Mouse (Mus musculus) myocyte (in vitro differentiated cells): ENCODE data around the gene Synpo2.
"Not testable (repeated sequence)": the region's sequence is repeated elsewhere in the genome, so short reads cannot be mapped to it uniquely, and the experiment has no call there.

ENCODE experiments used
- CEBPB ChIP-seq: IDR thresholded peaks from 2 replicates; pipeline ENCODE4 v1.6.1; 2011; ENCODE audit warnings: mild to moderate bottlenecking, moderate library complexity; ENCODE audit not compliant: poor library complexity, insufficient read depth, severe bottlenecking
- E2F4 ChIP-seq: IDR thresholded peaks from one replicate; pipeline ENCODE4 v1.6.1; 2011; ENCODE audit warnings: mild to moderate bottlenecking, control low read depth, moderate library complexity; ENCODE audit not compliant: insufficient read depth
- MAX ChIP-seq: IDR thresholded peaks from one replicate; pipeline ENCODE4 v1.6.1; 2011; ENCODE audit warnings: low read depth, mild to moderate bottlenecking, control low read depth
- MYOD1 ChIP-seq, 3 experiments: IDR thresholded peaks; one replicate each; pipeline ENCODE4 v1.6.1; 2011; ENCODE audit warnings: control low read depth in 2 of 3, low read depth in 2 of 3, mild to moderate bottlenecking in 2 of 3, moderate library complexity in 1 of 3; ENCODE audit not compliant: insufficient read length in 2 of 3, control insufficient read depth in 1 of 3
- MYOG ChIP-seq, 3 experiments: IDR thresholded peaks; one replicate each; pipeline ENCODE4 v1.6.1; 2011; ENCODE audit warnings: control low read depth in 2 of 3, low read depth in 2 of 3, mild to moderate bottlenecking in 2 of 3; ENCODE audit not compliant: insufficient read length in 2 of 3, control insufficient read depth in 1 of 3, insufficient read depth in 1 of 3
- POLR2A ChIP-seq: IDR thresholded peaks from one replicate; pipeline ENCODE4 v1.6.1; 2011; ENCODE audit warnings: low read depth, mild to moderate bottlenecking, control low read depth, moderate library complexity; ENCODE audit not compliant: insufficient read length
- POLR2AphosphoS2 ChIP-seq: IDR thresholded peaks from one replicate; pipeline ENCODE4 v1.6.1; 2011; ENCODE audit warnings: low read depth, control low read depth; ENCODE audit not compliant: insufficient read length
- REST ChIP-seq: IDR thresholded peaks from one replicate; pipeline ENCODE4 v1.6.1; 2011; ENCODE audit warnings: mild to moderate bottlenecking, control low read depth, moderate library complexity; ENCODE audit not compliant: insufficient read depth, insufficient read length
- SRF ChIP-seq: IDR thresholded peaks from one replicate; pipeline ENCODE4 v1.6.1; 2011; ENCODE audit warnings: low read depth; ENCODE audit not compliant: control insufficient read depth, insufficient read length
- TCF12 ChIP-seq: IDR thresholded peaks from one replicate; pipeline ENCODE4 v1.6.1; 2011; ENCODE audit warnings: mild to moderate bottlenecking, control low read depth; ENCODE audit not compliant: poor library complexity, insufficient read depth, severe bottlenecking
- USF1 ChIP-seq: IDR thresholded peaks from one replicate; pipeline ENCODE4 v1.6.1; 2011; ENCODE audit warnings: low read depth, mild to moderate bottlenecking, control low read depth, moderate library complexity

GRCm38 (mm10) chr3:123126741-123127140 is 109.2 kb downstream of the Synpo2 start:
- TF ChIP-seq TCF12; POLR2A; USF1; MAX; E2F4; MYOD1 (IDR thresholded peaks at IDR 0.05; ENCODE audit: control insufficient read depth in 1 of 3, insufficient read length in 2 of 3, low read depth in 2 of 3); MYOG (IDR thresholded peaks at IDR 0.05; ENCODE audit: control insufficient read depth in 1 of 3, insufficient read depth in 1 of 3, insufficient read length in 2 of 3, low read depth in 2 of 3); REST; SRF; CEBPB; POLR2AphosphoS2: not testable (repeated sequence)
